Mouse (Mus musculus) embryo, embryonic 9.5 days (tissue): Measurements from ENCODE around the gene Lrfn2.

Experiments used
- DNase-seq: peaks from one replicate; pipeline ENCODE4 v3.0.0-alpha.2; 2017; ENCODE audit errors: extremely low spot score

The Lrfn2 gene

DNA sequence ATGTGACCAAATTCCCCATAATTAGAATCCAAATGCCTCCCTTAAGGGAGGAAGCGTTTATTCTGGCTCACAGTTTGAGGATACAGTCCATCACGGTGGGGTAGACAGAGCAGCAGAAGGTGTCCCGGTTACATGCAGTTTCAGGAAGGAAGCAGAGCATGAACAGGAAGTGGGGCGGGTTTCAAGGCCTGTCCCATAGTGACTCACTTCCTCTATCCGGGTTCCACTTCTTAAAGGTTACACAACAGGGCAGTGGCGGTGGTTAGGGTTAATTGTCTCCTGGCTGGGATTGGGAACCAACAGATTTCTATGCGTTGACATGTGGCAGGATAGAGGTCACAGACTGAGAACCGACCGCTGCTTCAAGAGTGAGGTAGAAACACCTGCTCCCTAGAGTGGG lies 31.6 kb downstream of the Lrfn2 start:
- DNase-seq = no peak

DNA sequence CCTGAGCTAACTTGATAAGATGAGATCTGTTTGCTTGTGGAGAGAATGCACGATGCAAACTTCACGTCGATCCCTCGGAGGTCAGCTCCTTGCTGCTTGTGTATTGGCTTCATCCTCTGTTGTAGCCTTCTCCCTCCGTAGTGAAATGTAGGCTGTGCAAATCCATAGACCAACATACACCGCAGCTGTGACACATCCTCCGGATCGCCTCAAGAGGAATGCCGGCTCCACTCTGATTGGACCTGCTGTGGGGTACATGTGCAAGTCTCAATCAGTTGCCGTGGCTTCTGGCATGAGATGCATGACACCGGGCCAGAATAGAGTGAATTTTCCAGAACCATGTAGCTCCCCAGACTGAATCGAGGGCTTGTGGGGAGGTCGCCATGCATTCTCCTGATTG lies 36.1 kb downstream of the Lrfn2 start:
- DNase-seq = no peak

GRCm38 (mm10) chr17:48971296-48971695 lies 39.1 kb downstream of the Lrfn2 start:
- no peak for DNase-seq

DNA sequence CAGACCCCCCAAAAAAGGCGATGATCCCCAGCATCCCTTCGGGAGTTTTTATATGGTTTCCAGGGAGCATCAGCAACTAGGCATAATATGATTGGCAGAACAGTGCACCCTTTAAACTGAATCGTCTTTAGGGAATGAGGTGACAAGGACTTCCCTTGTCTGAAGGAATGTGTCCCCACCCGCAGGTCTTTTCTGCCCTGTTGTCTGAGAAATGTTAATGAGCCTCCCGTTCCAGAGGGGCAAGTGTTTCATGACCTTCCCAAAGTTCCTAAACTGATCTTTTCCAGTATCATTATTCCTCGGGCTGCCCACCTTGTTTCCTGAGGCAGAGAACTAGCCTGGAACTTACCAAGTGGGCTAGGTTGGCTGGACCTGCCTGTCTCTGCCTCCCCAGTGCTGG lies 40.7 kb downstream of the Lrfn2 start:
- DNase-seq = no peak

GRCm38 (mm10) chr17:48973394-48973793 lies 41.2 kb downstream of the Lrfn2 start:
- no peak for DNase-seq

GRCm38 (mm10) chr17:48975055-48975454 lies 42.9 kb downstream of the Lrfn2 start:
- DNase-seq = no peak

DNA sequence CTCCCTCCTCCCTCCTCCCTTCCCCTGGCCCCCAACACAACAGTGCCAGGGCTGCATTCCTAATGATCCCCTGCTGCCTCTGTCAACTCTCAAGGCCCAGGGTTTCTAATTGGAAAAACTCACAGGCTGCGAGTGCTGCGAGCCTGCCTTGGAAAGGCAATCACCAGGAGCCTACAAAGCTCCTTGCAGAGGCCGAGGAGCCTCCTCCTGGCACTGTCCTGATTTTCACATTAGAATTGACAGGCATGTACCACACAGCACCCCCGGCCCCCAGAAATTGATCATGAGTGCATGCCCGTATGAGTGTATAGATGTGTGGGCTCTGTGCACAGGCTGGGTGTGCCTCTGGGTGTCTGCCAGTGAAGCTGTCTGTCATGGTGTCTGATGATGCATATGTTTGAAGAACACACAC lies 44.4 kb downstream of the Lrfn2 start:
- no peak for DNase-seq

DNA sequence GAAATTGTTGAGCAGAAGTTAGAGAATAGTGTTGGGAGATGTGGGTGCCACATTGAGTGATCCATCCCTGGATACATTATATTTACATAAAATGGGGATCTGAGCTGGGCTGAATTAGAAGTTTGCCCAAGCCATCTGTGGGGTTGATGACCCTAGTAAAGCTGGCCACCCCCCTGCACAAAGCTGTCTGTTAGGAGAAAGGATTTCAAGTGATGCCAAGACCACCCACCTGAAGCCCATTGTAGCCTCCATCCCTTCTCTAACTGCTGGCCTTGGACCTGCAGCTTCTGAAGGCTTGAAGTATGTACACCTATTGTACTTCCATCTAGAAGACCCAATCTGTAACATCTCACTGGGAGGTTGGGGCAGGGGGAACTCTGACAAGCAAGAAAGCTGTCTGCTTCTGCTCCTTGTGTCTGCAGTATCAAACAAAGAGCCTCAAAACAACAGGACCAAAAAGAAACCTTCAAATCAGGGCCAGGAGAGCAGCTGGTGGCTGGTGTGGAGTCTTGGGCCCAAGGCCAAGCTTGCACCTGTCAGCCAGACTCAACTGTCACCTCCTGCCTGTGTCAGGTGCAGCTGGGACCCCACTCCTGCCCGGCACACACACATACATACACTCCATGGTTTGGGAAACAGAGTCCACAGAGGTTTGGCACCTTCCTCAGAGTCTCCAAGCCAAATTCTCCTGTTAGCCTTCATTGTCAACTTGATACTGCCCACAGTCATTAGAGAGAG lies 63.2 kb downstream of the Lrfn2 start:
- no peak for DNase-seq

- DNase-seq = no peak
Observed at GRCm38 (mm10) chr17:48999463-49000227, 67.5 kb downstream of the Lrfn2 start.

DNA sequence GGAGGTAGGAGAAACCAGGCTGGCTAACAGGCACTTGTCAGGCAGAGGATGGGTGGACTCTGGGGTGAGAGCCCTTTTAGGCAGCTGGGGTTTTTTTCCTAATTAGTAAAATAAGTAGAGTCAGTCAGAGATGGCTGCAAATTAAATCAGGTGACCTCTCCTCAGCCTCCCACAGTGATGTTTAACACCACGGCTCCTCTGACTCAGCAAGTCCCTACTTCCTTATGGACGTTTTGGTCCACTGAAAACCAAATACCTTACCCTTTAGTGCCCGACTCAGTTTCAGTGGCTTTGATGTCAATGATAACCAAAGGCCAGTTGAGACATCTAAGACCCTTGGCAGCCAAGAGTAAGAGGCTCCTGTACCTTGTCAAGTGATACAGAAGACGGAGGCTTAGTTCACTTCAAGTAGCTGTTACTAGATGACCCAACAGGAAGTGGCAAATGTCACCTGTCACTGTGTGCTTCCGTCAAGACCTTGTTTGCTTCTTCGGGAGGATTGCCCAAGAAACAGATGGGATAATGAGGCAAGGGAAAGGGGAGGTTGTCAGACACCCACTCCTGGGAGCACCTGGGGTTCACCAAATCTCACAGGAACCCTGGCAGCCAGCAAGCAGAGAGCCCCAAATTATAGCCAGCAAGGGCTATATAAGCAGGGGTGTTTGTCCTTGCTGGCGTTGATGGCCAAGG lies 77.3 kb downstream of the Lrfn2 start:
- DNase-seq = no peak

DNA sequence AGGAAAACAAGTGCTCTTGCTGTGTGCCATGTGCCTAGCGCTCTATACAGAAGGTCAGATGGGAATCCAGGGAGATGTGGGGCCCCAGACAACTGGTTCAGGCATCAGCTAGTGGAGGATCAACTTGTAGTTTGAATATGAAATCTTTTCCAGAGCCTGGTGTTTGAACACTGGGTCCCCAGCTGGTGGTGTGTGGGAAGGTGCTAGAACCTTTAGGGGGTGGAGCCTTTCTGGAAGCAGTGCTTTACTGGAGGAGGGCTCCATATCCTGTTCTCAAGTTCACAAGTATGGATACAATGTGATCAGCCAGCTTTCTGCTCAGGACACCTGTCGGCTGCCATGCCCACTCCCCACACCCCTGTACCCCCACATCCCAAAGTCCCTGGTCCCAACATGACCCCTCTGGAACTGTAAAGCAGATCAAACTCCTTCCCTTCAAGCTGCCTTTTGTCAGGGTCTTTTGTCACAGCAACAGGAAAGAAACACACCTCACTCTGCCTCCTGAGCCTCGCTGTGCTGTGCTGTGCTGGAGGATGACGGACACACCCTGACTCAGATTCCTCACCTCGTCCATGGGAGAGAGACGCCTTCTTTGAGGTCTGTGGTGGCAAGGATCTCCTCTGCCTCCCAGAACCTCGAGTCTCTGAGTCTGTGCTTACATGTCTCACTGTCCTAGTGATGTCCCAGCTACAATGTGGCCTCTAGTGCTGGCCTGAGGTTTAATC lies 81.9 kb downstream of the Lrfn2 start:
- DNase-seq = no peak

GRCm38 (mm10) chr17:49015368-49015767 lies 83.2 kb downstream of the Lrfn2 start:
- DNase-seq = no peak

- DNase-seq = no peak
Observed at GRCm38 (mm10) chr17:49016229-49016628, 84.0 kb downstream of the Lrfn2 start.

DNA sequence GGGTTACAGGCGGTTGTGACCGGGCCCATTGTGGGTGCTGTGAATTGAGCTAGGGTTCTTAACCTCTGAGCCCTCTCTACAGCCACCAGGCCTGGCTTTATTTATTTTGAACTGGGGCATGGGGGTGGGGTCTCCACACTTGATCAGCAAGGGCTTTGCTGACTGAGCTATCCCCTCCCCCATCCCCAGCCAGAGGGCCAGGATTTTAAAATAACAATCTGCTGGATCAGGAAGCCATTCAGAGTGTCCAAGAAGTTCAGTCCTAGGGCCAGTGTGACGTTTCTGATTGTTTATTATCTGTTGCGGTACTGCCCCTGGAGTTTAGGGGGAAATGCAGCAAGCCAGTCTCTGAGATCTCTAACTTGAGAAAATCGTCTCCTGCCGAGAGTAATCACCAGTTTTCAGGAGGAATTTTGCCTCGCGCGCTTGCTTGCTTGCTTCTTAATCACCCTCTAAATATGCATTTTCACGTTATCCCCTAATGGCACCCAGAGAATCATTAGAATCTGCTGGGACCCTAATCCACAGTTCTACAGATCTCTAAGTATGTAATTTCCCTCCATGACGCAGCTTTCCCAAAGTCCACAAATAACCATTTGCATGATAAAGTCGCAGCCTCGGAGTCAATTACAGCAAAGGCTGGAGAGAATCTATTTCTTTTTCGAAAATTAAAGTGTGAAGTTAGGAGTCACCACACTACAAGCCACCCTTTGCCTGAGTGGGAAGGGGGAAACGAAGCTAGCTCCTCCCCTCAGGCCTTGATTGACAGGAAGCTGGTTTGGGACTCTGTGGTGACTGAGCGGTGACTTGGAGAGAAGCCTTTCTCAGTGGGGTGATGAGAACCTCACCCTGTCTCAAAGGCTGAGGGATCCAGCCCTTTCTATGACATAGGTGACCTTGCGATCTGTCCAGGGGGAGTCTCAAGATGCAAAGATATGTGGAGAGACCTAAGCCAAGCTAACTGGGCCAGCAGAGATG lies 85.5 kb downstream of the Lrfn2 start:
- peak; percentile 38 for DNase-seq

DNA sequence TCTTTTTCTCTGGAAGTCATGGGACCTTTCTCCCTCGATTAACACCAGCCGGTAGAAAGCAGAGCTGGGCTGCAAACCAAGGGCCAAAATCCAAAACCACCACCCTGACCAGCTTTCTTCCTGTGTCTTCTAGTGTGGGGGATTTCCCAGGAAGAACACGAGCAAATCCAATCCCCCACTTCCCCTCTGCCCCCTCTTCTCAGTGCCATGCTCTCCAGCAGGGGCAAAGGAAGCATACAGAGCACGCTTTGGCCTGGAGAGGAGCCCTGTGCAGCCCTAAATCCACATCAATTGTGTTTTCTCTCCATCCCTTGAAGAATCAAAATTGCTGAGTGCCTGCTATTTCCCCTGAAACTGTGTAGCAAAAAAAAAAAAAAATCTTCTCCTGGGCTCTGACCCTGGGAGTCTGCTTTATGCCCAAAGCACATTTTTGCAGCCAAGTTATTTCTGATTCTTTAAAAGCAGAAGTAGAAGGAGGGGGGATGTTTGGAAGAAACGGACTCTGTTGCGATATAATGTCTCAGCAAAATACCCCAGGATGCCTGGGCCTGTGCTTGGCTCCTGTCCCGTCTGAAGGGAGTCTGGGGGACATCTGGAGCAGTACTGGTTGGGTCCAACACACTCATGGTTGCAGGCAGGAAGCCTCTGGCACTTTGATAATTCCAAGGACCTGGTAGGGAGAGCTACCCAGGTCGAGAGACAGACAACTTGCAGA lies 86.8 kb downstream of the Lrfn2 start:
- DNase-seq = no peak

DNA sequence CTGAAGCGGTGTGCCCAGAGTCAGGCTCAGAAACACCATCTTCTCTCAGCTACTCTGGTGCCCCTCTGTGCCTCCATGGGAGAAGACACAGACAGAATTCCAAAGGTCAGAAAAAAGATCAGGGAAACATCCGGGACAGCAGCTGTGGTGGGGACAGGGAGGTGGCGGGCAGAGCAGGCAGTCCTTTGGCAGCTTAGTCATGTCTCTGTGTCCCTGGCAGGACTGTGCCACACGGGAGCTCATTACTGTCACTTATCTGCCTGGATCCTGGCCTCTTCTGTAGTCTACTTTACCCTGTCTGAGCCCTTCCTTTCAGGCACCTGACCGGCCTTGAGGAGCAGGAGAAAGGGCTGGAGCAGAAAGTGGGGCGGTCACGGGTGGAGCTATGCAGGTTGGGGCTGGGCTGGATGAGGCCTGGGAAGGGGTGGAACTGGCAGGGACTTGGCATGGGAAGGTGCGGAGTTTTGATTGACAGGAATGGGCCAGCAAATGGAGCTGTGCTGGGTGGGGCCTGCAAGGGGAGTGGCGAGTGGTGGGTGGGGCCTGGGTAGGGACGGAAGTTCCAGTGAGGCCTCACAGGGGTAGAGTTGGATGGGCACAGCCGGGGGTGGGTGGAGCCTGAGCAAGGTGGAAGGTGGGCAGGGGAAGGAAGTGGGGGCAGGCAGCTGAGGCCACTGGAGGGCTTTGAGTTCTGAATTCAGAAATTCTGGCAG lies 97.5 kb downstream of the Lrfn2 start:
- DNase-seq = peak; percentile 57

- DNase-seq = no peak
Observed at GRCm38 (mm10) chr17:49030269-49030615, 98.1 kb downstream of the Lrfn2 start.

DNA sequence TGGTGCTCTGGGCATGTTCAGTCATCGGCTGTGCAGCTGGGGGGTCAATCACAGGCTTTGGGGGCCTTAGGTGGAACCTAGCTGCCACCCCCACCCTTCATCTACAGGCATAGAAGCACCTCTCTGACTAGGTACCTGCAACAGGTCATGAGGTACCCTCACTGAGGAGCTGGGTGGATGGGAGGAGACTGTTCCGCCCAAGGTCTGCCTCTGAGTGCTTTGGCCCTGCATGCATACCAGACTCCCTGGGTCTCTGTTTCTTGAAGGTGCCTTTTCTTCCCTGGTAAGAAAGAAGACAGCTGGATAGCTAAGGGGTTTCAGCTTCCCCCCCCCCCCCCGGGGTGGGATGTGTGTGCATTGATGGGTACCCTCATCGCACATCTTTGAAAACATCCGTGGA lies 98.7 kb downstream of the Lrfn2 start:
- DNase-seq = no peak

DNA sequence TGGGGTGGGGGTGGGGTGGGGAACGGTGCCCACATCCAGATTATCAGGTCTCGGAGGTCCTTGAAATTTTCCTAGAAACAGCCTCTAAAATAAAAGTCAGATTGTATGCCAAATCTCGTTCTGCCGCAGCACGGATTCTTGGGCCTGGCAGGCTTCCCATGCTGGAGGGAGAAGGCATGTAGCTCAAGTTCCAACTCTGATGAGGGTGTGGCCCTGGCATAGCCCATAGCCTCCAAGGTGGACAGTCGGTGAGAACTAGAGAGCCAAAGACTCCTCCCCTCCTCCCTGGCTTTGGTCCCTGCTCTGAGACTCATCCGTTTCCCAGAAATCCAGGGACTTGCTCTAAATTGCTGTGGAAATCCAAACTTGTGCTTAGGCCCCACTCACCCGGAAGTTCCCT lies 99.6 kb downstream of the Lrfn2 start:
- DNase-seq = no peak

GRCm38 (mm10) chr17:49033276-49033675 lies 101.1 kb downstream of the Lrfn2 start:
- no peak for DNase-seq
